Mouse (Mus musculus) limb, embryonic 13.5 days (tissue): ENCODE measurements around the gene Agap3. TPM values are rescaled to one million over a fixed set of nuclear protein-coding genes. Genes with fewer than 3 reads are reported as not detected.

Source experiments
- ATAC-seq: fragments of 200-750 bp; cut with Nextera tagmentation; 2 replicates; pipeline ENCODE4 v1.8.0; 2017; ENCODE audit warnings: low read depth, moderate number of reproducible peaks, moderate TSS enrichment; ENCODE audit not compliant: low FRiP score
- H3K27ac ChIP-seq: fragments of 300-500 bp; sonication (generic); 2 replicates; pipeline ENCODE4 v1.5.1; 2015; ENCODE audit warnings: inconsistent platforms, mild to moderate bottlenecking, moderate library complexity
- H3K27me3 ChIP-seq: fragments of 300-500 bp; sonication (generic); 2 replicates; pipeline ENCODE4 v1.6.1; 2015; ENCODE audit warnings: mild to moderate bottlenecking, inconsistent platforms
- H3K36me3 ChIP-seq: fragments of 300-500 bp; sonication (generic); 2 replicates; pipeline ENCODE4 v1.6.1; 2015; ENCODE audit warnings: inconsistent platforms, mild to moderate bottlenecking, moderate library complexity
- H3K4me1 ChIP-seq: fragments of 300-500 bp; sonication (generic); 2 replicates; pipeline ENCODE4 v1.6.1; 2015; ENCODE audit warnings: inconsistent platforms
- H3K4me2 ChIP-seq: fragments of 300-500 bp; sonication (generic); replicated peaks from 2 replicates; pipeline ENCODE4 v1.6.1; 2015; ENCODE audit warnings: inconsistent platforms, mild to moderate bottlenecking, moderate library complexity
- H3K4me3 ChIP-seq: fragments of 300-500 bp; sonication (generic); 2 replicates; pipeline ENCODE4 v1.5.1; 2015; ENCODE audit warnings: moderate library complexity, mild to moderate bottlenecking, inconsistent platforms
- H3K9ac ChIP-seq: fragments of 300-500 bp; sonication (generic); 2 replicates; pipeline ENCODE4 v1.6.1; 2015; ENCODE audit warnings: mild to moderate bottlenecking, inconsistent platforms
- H3K9me3 ChIP-seq: fragments of 300-500 bp; sonication (generic); 2 replicates; pipeline ENCODE4 v1.6.1; 2016; ENCODE audit warnings: inconsistent platforms
- WGBS: fragments of 180-500 bp; shearing (Covaris S2); methylation state at CpG from one replicate; pipeline ENCODE4 v1.1.7; 2015; 5-methylcytosine and 5-hydroxymethylcytosine counted together
- polyA plus RNA-seq: library from polyadenylated mRNA; unstranded; fragments of >200 nt; fragmentation: Nextera tagmentation; extraction: Ambion mirVana; gene quantifications from 2 replicates; pipeline ENCODE4 v1.2.1, GENCODE M21; 2015

Gene Agap3
- polyA plus RNA-seq, 1 experiment from 2014 or later: 29.8 TPM

DNA sequence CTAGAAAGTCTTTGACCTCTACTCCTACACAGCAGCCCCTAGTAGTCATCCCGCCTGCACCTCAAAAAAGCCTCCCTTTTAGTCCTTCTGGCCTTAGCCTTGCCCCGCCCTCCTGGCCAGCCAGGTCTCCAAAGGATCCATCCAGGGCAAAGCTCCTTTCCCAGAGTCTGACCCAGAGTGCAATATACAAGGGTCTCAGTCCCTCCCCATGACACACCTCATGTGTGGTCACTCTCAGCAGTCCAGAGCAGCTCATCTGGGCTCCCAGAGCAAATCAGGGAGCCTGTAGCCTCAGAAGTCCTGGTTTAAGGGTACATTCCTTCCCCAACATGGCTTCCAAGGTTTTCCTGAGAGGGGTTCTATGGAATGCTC lies 99.3 kb downstream of the Agap3 start:
- peaks cover 12% of the 10 kb centered on the region for H3K27me3 ChIP-seq
- H3K9ac ChIP-seq: 0 out of 2 replicates have a peak overlapping the region, but pooled peaks have one; percentile 2
- H3K9me3 ChIP-seq: no peaks in the 10 kb centered on the region
- WGBS: 59% methylated on average over 2 of the region's 2 CpGs
- no peak overlapping the region for H3K27ac ChIP-seq
- H3K36me3 ChIP-seq: no peaks in the 10 kb centered on the region
- peak overlapping the region; percentile 56 for H3K4me2 ChIP-seq
- ATAC-seq: no peak
- peaks cover 38% of the 10 kb centered on the region for H3K4me1 ChIP-seq
- peak overlapping the region; percentile 3; the same call in 1 of the 2 replicates for H3K4me3 ChIP-seq

Other genes with a start within 250 kb of the Agap3 start
- gene Kcnh2, start 100.6 kb upstream of the Agap3 start, polyA plus RNA-seq: 2.7 and 3.1 TPM in 2 replicates
- 6.0 and 6.6 TPM in 2 replicates for gene Nos3, start 87.4 kb upstream of the Agap3 start, polyA plus RNA-seq
- 0.37 and 0.78 TPM in 2 replicates for gene Atg9b, start 60.0 kb upstream of the Agap3 start, polyA plus RNA-seq
- 42.1 and 44.6 TPM in 2 replicates for gene Abcb8, start 58.5 kb upstream of the Agap3 start, polyA plus RNA-seq
- gene Asic3, start 38.8 kb upstream of the Agap3 start, polyA plus RNA-seq: 1.7 and 2.0 TPM in 2 replicates
- 53.5 and 59.5 TPM in 2 replicates for gene Cdk5, start 28.6 kb upstream of the Agap3 start, polyA plus RNA-seq
- 39.5 and 42.0 TPM in 2 replicates for gene Slc4a2, start 28.3 kb upstream of the Agap3 start, polyA plus RNA-seq
- gene Fastk, start 6.9 kb upstream of the Agap3 start, polyA plus RNA-seq: 120 TPM in 2 replicates
- gene Tmub1, start 4.3 kb upstream of the Agap3 start, polyA plus RNA-seq: 23.7 and 24.6 TPM in 2 replicates
- gene Gbx1, start 75.0 kb downstream of the Agap3 start, polyA plus RNA-seq: not detected in 2 replicates
- gene Asb10, start 88.8 kb downstream of the Agap3 start, polyA plus RNA-seq: 1.6 and 2.2 TPM in 2 replicates
- gene 4931409K22Rik, start 104.6 kb downstream of the Agap3 start, polyA plus RNA-seq: 0.17 and 0.49 TPM in 2 replicates
- gene Abcf2, start 125.3 kb downstream of the Agap3 start, polyA plus RNA-seq: 120 and 128 TPM in 2 replicates
- 31.6 and 33.3 TPM in 2 replicates for gene Chpf2, start 134.6 kb downstream of the Agap3 start, polyA plus RNA-seq
- 51.2 and 51.3 TPM in 2 replicates for gene Smarcd3, start 172.2 kb downstream of the Agap3 start, polyA plus RNA-seq
- 30.8 and 34.3 TPM in 2 replicates for gene Nub1, start 233.4 kb downstream of the Agap3 start, polyA plus RNA-seq